Mouse (Mus musculus) spleen, postnatal 4 days (tissue): ENCODE data around the gene Ncapd2.

Experiments used
- DNase-seq, 2 experiments: peaks; one replicate each; pipeline ENCODE4 v3.0.0; 2022; ENCODE audit warnings: low spot score in 2 of 2

Gene Ncapd2

DNA sequence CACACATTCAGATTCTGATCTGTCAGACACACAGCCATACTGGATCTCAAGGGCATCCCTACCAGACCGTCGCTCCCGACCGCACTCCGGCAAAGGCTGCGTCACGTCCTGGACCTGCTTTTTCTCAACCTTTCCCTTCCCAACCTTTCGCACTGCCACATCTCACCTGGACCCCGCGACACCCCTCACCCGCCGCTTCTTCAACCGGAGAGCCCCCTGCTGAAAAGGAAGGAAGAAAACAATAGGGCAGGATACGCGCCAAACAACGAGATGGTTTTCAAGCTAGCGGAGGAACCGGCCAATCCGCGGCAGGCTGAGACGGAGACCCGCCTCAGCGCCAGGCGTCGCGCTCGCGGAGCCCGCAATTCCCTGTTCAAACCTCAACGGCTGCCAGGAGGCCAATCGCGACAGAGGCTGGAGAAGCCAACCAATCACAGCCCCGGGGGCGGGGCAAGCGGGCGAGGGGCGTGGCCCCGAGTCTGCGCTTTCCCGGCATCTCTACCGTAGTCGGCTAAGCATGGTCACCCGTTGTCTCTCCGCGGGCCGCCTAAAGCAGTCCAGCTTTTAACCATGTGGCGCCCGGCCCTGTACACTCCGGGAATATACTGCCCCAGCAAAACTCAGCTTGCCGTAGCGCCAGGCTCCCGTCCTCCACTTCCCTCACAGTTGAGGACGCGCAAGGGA lies at the start of gene Ncapd2, which contains the start of gene Mrpl51:
TSS of gene Ncapd2 (minus strand) at position 370 of the 684 bp plus-strand sequence.
TSS of gene Mrpl51 (plus strand) at position 470 of the 684 bp plus-strand sequence.
- peak; percentile 98 to 99 for DNase-seq

DNA sequence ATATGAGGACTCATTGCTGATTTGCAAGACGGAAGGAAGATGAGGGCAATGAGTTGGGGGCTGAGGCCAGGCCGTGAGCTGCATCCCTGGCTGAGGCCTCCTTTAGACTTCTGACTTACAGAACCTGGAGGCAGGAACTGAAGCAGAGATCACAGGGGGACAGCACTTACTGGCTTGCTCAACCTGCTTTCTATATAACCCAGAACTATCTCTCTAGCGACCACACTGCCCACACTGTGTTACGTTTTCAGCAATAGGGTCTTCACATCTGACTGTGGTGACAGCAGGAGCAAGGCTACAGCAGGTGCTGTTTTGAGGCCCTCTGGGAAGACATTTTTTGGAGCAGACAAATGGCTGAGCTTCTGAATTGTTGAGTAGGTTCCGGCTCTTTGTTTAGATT lies 49.1 kb upstream of the Ncapd2 start:
- no peak for DNase-seq

DNA sequence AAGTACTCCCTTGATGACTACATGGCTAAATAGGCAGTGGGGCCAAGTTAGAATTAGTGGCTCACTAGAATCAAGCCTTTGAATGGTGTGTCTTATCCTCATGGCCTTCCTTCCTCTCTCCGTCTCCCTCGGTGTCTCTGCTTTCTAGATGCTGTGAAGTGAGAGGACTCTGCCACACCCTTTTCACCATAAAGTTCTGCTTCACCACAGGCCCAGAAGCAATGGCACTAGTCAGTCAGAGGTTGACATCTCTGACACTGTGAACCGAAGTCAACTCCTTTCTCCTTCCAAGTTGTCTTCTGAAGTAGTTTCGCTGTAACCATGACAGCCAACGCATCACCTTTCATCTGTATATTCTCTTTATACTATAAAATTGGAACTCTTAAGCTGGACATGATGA lies 48.0 kb upstream of the Ncapd2 start:
- DNase-seq: no peak

DNA sequence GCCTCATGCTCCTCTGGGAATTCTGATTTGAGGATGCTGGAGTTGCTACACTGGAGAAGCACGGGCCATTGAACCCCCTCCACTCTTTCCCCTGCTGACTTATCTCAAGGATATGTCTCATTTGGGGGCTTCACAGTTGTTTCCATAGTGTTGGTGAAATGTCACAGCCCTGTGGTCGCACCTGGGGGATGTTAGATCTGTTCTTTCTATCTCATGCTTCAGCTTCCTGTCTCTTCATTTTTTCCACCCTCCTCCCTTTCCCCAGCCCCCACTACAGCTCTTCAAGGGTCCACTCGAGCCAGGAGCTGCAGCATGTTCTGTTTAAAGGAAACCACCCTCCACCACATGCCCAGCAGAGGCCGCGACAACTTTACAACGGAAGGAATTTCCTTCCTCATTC lies 46.9 kb upstream of the Ncapd2 start:
- DNase-seq: no peak

DNA sequence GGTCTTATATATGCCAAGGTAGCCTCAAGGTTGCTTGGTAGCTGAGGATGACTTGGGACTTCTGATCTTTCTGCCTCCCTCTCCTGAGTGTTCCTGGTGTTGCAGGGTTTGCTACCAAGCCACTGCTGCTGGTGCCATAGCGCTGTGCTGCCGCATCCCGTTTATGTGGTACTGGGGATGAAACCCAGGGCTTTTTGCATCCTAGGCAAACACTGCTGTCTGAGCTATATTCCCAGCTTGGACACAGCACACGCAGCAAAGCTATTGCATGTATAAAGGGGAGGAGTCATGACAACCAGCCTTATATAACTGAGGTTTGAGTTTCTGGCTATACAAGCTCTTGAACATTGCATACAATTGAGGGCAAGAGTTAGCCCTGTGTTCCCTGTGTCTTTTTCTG lies 45.9 kb upstream of the Ncapd2 start:
- no peak for DNase-seq

DNA sequence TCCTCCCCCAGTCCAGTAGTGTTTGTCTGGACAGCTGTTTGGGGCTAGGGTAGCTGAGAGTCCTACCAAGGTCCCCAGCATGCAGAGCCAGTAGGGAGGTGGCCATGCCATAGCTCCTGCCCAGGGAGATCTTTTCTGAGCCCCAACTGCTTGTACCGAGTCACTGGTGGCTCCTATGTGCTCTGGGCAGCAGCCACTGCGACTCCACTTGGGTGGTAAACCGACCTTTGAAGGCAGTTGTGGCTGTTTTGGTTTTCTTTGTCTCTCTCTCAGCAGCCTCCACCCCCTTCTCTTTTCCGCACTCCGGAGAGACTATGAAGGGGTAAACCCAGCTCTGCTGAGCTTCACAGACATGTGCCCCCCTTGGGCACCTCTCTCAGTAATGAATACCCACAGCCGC lies 45.3 kb upstream of the Ncapd2 start, which contains the start of gene Cd27:
TSS of gene Cd27 (minus strand) at position 229 of the 400 bp plus-strand sequence.
- DNase-seq: peak in 1 of 2 experiments; percentile 61

DNA sequence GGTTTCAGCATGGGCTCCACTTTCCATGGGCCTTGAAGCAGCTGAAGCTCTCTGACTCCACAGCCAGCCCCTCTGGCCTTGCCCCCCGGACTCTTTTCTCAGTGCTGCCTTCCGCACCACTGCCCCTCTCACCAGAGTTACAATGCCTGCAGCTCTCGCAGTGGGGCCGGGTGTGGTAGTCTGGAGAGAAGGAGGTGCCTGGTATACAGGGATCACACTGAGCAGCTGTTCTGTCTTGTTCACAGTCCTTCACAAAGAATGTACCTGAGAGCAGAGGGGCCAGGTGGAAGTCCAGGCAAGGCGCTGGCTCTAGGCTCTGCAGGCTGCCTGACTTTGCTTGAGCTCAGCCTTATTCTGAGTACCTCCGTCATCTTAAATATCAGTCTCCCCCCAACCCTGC lies 44.8 kb upstream of the Ncapd2 start:
- no peak for DNase-seq

DNA sequence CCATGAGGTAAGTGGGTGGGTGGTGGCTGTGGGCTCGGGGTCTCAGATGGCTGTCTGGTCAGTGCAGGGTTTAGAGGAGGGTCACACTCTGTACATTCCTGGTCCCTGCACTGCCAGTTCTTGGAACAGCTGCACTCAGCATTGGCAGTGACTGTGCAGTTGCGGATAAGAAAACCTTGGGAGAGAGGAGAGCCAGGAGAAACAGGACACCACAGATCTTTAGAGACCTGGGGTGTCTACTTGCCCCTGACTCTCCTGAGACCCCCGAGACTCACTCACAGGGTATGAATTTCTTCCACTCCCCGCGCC lies 43.0 kb upstream of the Ncapd2 start:
- no peak for DNase-seq

DNA sequence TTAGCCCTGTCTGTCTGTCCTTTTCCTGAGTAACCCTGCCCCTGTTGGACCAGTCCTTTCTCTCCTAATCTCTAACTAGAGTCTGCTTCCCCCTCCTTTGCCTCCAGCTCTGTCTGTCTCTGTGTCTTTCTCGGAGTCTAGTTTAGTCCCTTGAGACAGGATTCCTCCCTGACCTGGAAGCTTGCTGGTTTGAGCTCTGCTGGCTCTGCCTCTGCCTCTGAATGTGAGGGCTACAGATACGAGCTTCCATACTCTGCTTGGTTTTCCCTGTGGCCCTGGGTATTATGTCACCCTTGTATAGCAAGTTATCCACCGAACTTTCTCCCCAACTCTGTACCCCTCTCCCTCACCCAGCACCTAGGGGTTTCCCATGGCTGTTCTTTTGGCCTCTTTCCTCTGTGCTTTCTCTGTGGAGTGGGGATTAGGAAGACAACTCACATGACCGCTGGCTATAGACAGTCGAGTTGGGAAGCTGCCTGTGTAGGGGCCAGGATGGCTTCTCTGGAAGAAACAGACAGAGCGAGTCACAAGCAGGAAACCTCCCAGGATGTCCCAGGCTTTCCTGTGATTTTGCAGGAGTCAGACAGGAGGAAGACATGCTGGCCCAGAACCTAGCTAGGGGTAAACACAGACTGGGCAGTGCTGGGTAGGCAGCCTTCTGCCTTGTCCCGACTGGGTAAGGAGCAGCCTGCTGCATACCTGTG lies 42.5 kb upstream of the Ncapd2 start:
- no peak for DNase-seq

DNA sequence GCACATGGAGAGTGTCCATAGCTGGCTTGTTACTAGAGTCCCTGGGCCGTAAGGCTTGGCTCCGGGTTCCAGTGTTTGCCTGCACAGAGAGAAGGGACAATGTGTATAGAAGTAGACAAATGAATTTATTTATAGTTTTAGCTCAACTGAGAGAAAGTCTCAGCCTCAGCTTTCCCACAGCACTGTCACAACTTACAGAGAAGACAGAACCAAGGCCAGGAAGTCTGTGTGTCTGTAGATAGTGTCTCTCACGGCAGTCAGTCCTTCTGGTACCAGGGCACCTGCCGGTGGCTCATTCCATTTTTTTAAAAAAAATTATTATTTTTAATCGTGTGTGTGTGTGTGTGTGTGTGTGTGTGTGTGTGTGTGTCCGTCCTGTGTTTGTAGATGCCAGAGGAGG lies 41.0 kb upstream of the Ncapd2 start:
- no peak for DNase-seq

DNA sequence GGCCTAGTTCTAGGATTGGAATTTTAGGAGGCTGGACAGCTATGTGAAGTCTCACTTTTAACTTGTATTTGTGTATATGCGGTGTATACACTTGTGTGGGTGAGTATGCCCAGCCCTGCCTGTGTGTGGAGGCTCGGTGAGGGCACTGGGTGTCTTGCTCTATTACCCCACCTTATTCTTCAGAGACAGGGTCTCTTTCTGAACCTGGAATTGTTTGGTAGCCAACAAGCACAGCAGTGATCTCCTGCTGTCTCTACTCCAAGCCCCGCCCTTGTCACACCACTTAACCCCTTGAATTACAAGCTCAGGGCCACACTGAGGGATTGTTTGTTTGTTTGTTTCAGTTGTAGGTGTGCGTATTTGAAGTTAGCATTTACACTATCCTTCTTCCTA lies 40.5 kb upstream of the Ncapd2 start:
- DNase-seq: no peak

DNA sequence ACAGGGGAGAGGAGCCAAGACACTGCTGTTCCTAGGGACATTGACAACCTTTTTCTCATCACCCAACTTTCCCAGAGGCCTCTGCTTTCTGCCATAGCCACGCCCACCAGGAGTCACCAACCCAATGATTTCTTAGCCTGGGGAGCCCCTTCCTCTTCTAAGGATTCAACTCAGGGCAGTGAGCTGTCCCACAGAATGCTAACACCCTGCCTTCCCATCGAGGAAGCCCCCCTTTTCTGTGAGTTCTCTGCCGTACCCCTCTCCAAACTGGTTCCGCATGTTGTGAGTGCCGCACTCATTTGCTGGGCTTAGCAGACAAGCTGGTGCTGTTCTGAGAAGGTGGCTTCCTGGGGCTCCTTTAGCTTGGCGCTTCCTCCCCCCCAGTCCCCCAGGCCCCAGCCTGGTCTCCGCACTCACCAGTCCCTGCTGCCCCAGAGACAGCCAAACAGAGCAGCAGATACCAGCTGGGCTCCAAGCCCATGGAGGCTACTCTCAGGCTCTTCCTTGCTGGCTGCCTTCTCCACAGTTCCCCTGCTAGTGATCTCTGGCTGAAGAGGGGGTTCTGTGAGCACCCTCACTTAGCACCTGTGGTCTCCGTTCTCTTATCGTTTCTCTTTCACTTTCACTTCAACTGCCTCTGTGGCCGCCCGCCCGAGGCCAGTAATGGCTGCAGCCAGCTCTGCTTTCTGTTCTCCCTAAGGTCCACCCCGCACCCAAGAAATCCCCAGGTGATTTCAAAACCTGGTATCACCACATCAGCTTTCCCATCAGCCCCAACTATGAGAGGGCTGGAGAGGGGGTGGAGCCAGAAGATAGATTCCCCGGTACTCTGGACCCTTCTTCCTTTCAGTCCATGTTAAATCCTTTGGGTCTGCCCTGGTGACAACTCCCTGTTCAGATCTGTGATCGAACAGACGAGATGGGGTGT lies 39.9 kb upstream of the Ncapd2 start, which contains the start of gene Tapbpl:
TSS of gene Tapbpl (minus strand) at position 744 of the 928 bp plus-strand sequence.
- DNase-seq: peak; percentile 63 to 81

DNA sequence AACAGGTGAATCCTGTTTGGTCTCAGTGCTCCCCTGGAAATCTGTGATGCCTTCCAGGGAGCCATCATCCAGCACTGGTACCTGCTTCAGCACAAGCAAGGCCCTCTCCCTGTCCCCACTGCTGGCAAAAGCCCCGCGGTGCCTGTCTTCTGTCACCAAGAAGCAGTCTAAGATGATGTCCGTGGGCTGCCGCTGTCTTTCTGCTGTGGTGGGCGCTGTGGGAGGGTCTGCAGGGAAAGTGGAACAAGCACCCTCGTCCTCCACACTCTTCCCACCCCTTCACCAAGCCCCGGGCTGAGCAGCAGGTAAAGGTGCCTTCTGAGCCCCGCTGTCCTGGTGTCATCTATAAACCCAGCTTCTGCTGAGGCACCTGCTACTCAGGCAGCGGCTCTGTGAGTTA lies 39.1 kb upstream of the Ncapd2 start:
- DNase-seq: no peak

DNA sequence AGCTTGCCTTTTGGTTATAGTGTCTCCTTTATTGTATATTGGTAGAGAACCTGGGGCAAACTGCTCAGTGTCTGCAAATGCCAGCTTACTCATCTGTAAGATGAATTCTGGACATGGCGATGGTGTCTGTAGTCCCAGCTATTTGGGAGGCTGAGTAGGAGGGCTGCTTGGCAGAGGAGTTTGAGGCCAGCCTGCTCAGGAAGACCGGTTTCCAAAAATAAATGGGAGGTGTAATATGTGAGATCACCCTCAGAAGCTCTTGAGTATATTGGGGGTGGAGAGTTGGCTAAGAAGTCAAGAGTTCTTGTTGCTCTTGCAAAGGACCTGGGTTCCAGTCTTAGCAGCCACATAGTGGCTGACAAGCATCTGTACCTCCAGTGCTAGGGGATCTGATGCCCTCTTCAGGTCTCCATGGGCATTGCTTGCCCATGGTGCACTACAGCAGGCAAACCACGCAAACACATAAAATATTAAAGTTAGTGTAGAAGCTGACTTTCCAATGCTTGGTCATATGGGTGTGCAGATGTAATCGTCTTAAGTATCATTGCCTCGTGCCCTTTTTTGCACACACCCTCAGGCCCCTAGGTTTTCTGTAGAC lies 34.1 kb upstream of the Ncapd2 start:
- no peak for DNase-seq

DNA sequence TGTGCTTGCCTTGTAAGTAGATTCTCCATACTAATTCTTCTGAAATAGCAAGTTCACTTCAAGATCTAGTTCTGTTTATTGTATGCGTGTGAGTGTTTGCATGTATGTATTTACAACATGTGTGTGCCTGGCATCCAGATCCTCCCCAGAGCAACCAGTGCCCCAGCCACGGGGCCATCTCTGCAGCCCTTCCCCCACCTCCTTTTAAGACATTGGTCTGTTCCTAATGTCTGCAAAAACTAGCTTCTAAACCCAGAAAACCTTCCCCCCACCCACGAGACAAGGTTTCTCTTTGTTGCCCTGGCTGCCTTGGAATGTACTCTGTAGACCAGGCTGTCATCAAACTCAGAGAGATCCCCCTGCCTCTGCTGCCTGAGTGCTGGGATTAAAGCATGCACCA lies 31.1 kb upstream of the Ncapd2 start:
- DNase-seq: no peak

DNA sequence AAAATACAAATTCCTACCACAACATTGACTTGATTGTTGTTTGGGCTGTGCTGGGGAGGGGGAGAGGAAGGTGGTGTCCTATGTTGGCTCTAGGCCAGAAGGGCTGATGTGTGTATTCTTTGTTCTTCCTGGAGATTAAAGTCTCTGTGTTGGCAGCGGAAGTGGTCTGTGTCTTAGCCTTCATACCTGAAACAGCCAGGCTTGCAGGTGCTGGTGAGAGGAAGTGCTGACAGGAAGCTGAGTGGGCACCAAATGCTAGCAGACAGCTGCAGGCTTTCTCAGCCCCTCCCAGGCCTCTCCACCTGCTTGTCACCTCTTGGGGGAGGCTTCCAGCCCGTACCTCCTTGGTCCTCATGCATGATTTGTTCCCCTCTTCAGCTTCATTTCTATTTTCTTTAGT lies 30.6 kb upstream of the Ncapd2 start:
- peak; percentile 61 to 76 for DNase-seq

DNA sequence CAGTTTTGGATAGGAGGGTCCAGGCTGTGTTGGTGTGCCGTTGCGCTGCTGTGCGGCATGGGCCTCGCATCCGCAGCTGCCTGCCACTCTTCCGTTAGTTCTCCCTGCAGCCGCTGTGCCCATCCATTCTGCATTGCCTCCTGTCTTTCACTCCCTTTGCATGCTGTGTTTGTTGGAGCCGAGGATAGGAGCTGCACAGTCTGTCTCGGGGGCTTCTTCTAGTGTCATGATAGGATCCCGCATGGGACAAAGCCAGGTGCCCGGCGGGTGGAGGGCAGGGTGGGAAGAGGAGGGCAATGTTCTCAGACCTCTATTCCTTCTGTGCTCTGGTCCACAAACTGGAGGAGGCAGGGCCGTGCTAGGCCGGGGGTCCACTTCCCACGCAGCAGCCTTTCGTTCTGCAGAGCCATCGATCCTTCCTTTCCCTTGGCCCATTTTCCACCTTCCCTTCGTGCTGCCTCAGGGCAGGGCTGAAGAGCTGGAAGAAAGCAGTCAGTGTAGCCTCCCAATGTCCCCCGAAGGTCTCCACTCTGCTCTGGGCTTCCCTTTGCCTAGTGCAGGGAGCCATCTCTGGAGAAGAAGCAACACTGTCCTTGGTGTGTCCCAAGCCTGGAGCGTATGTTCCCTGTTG lies 29.7 kb upstream of the Ncapd2 start:
- DNase-seq: no peak

DNA sequence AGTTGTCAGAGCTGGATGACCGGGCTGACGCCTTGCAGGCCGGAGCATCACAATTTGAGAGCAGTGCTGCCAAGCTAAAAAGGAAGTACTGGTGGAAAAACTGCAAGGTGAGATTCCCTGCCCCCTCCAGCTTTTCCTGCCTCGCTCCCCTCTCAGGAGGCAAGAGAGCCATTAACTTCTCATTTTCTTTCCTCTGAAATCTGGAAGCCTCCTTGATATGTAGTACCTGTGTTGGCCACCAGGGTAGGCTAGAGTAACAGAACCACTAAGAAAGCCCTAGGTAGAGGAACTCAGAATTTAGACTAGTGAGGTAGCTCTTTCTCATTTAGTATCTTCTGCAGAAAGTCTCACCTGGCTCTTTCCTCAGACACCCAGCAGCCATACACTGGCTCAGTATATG lies 27.5 kb upstream of the Ncapd2 start:
- DNase-seq: peak; percentile 73 to 84

DNA sequence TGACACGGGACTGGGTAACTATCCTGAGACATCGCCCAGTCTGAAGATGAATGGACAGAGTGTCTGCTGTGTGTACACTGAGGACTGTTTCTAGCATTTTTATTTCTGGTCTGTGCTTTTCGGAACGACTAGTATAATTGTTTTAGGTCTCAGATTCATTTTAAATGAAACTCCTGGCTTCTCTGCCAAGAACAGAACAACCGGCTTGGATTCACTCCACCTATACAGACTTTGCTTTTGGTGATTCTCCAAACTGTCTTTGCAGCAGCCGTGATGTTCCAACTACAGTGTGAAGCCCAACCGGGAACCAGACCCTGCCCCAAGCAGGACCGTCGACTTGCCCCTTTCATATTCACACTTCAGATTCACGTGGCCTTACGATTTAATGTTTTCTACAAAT lies 26.4 kb upstream of the Ncapd2 start:
- DNase-seq: no peak

DNA sequence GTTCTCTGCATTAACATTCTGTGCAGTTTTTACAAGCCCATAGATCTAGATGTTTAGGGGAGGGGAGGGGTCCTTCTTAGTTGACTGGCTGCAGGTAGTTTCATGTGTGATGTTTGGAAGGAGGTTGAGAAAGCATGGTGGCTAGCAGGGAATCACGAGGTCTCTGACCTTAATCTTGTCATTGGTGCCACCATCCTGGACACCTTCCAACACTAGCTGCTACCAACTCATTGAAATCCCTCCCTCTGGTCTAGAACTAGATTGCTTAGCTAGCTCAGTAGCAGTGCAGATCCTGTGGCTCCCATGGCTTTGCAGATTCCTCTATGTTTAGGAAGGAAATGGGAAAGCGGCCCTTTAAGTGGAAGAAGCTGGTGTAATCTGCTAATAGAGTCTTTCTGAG lies 25.4 kb upstream of the Ncapd2 start:
- DNase-seq: no peak

DNA sequence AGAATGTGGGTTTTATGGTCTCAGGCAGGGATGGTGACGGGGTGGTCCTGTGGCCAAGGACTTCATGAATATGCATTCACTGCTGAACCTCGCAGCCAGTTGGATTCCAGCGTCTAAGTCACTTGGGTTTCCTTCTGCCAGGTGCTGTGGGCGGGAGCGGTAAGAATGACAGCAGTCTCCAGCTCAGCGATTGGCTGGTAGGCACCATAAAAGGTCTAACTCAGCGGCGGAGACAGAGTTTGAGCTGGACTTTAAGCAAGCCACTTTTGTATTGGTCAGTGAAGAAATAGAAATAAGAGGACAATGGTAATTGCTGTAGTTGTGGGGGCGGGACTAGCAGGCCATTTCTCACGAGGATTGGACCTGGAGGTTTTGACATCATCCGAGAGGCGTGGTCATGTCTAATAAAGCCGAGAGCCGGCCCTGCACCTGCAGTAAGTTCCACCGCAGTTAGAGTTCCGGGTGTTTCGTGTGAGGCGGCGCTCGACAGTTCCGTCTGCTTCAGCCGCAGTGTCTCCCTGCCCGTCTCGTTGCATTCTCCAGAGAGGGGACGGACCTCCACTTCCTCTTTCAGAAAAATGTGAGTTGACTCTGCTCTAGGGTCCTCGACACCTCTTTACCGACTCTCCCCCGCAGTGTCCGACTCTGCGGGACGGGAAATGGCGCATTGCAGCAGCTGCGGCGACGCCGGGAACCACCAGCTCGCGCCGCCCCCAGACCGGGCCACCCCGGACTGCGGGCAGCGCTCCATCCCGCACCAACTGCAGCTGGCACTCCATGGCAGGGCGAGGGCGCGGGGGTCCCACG lies 23.9 kb upstream of the Ncapd2 start, which contains the start of gene Vamp1:
TSS of gene Vamp1 (plus strand) at position 404 of the 807 bp plus-strand sequence.
- DNase-seq: peak; percentile 91 to 94
